Mouse (Mus musculus) hindbrain, embryonic 11.5 days (tissue): ENCODE measurements around the gene Oaf. TPM values are rescaled to one million over a fixed set of nuclear protein-coding genes. Genes with fewer than 3 reads are reported as not detected.
A peak's percentile ranks its signal among the peaks of the same experiment; 100 is the strongest.

ENCODE experiments used
- ATAC-seq: fragments of 200-750 bp; cut with Nextera tagmentation; 2 replicates; pipeline ENCODE4 v1.8.0; 2017; ENCODE audit warnings: mild to moderate bottlenecking, moderate TSS enrichment, moderate library complexity; ENCODE audit not compliant: low FRiP score
- DNase-seq: peaks from one replicate; pipeline ENCODE4 v3.0.0-alpha.2; 2015; ENCODE audit warnings: low spot score
- H3K27ac ChIP-seq: fragments of 300-500 bp; sonication (generic); 2 replicates; pipeline ENCODE4 v1.5.1; 2014; ENCODE audit warnings: mild to moderate bottlenecking, low read depth, low read length
- H3K27me3 ChIP-seq: fragments of 300-500 bp; sonication (generic); 2 replicates; pipeline ENCODE4 v1.6.1; 2014; ENCODE audit warnings: mild to moderate bottlenecking, low read length, moderate library complexity, mixed read lengths; ENCODE audit not compliant: control insufficient read depth, insufficient read depth
- H3K36me3 ChIP-seq: fragments of 300-500 bp; sonication (generic); 2 replicates; pipeline ENCODE4 v1.6.1; 2014; ENCODE audit warnings: mild to moderate bottlenecking, low read length, moderate library complexity, mixed read lengths; ENCODE audit not compliant: control insufficient read depth, insufficient read depth
- H3K4me1 ChIP-seq: fragments of 300-500 bp; sonication (generic); replicated peaks from 2 replicates; pipeline ENCODE4 v1.6.1; 2014; ENCODE audit warnings: low read length, mixed read lengths; ENCODE audit not compliant: control insufficient read depth, insufficient read depth
- H3K4me2 ChIP-seq: fragments of 300-500 bp; sonication (generic); replicated peaks from 2 replicates; pipeline ENCODE4 v1.6.1; 2014; ENCODE audit warnings: mild to moderate bottlenecking, low read depth, low read length
- H3K4me3 ChIP-seq: fragments of 300-500 bp; sonication (generic); 2 replicates; pipeline ENCODE4 v1.5.1; 2014; ENCODE audit warnings: low read depth, low read length
- H3K9ac ChIP-seq: fragments of 300-500 bp; sonication (generic); 2 replicates; pipeline ENCODE4 v1.6.1; 2014; ENCODE audit warnings: low read depth, low read length
- H3K9me3 ChIP-seq: fragments of 300-500 bp; sonication (generic); 2 replicates; pipeline ENCODE4 v1.6.1; 2016; ENCODE audit warnings: low read length; ENCODE audit not compliant: control insufficient read depth
- WGBS: fragments of 180-500 bp; shearing (Covaris S2); extraction: QIAGEN DNeasy Blood & Tissue Kit; methylation state at CpG from one replicate; pipeline ENCODE4 v1.1.7; 2014; 5-methylcytosine and 5-hydroxymethylcytosine counted together
- polyA plus RNA-seq: library from polyadenylated mRNA; unstranded; fragments of >200 nt; fragmentation: Nextera tagmentation; extraction: Ambion mirVana; gene quantifications from 2 replicates; pipeline ENCODE4 v1.2.1, GENCODE M21; 2014

Gene Oaf
- polyA plus RNA-seq, 1 experiment from 2014 or later = 41.4 TPM

DNA sequence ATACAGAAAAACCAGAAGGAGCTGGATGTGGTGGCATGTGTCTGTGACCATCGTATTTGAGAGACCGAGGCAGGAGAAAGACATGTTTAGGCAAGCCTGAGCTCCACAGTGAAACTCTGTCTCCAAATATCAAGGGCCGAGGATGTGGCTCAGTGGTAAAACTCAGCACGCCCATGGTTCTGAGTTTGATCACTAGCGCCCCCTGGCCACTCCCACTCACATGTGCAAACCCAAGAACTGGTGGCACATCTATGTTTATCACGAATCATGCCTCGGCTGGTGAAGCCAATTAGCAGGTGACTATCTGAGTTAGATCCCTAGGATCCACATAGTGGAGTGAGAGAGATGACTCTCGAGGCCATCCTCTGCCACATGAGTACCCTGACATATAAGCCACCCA is 27.6 kb upstream of the Oaf start:
- Histone ChIP-seq H3K9me3 (no peaks in the 10 kb centered on the region), H3K27ac (no peak overlapping the region), H3K4me1 (peaks cover 2% of the 10 kb centered on the region; the same call in 1 of the 2 replicates), H3K27me3 (peaks cover 30% of the 10 kb centered on the region), H3K4me3 (no peak overlapping the region), H3K36me3 (no peaks in the 10 kb centered on the region), H3K9ac (no peak overlapping the region), H3K4me2 (no peak overlapping the region)
- DNase-seq = peak; percentile 23
- no peak for ATAC-seq
- 72% methylated on average over 8 of the region's 8 CpGs for WGBS

DNA sequence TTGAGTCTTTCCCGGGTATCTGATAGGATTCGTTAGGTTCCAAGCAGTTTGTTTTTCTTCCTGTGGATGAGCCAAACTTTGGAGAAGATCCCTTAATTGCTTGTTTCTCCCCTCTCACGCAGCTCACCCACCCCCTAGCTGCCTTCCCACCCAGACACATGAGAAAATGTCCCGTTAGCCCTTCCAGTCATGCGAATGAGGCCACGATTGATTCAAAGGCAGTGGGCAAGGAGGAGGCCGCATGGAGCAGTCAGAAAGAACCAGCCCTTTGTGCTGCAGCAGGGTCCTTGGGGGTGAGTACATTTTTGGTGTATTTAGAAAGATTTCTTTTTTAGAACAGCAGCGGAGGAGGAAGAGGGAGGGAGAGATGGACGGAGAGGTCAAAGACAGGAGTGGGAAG is 25.5 kb upstream of the Oaf start:
- Histone ChIP-seq H3K36me3 (no peaks in the 10 kb centered on the region), H3K4me1 (peaks cover 2% of the 10 kb centered on the region; the same call in 1 of the 2 replicates), H3K9me3 (no peaks in the 10 kb centered on the region), H3K4me3 (no peak overlapping the region), H3K4me2 (no peak overlapping the region), H3K27me3 (peaks cover 12% of the 10 kb centered on the region), H3K27ac (no peak overlapping the region), H3K9ac (no peak overlapping the region)
- no peak for ATAC-seq
- no peak for DNase-seq
- WGBS = 49% methylated on average over 9 of the region's 9 CpGs

DNA sequence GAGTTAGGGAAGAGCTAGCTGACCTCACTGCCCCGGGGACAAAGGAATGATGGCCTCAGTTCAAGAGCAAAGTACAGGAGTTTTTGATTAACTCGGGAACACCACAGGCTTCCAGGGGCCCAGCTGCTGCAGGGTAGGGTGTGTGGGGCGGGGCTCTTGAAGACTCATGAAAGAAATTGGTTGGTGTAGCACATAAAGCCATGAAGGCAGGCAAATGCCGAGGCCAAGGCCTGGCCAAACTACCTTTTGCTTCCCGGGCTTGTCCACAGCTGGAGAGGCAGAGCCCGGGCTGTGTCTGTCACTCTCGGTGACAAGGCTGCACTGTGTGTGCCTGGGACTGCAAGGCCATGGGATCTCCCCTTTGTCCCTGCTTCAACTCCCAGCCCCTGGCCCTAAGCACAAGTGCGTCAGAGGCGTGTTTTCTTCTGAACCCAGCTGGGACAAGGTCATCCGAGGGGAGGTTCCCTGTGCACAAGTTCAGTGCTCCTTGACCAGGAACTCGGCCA is 24.3 kb upstream of the Oaf start:
- H3K4me1 ChIP-seq = no peaks in the 10 kb centered on the region
- no peak overlapping the region for H3K9ac ChIP-seq
- DNase-seq (peak; percentile 45), ATAC-seq (no peak)
- H3K27me3 ChIP-seq = no peaks in the 10 kb centered on the region; the same call in 1 of the 2 replicates
- H3K36me3 ChIP-seq = no peaks in the 10 kb centered on the region
- H3K9me3 ChIP-seq = no peaks in the 10 kb centered on the region
- no peak overlapping the region for H3K4me3 ChIP-seq
- WGBS = 13% methylated on average over 11 of the region's 11 CpGs
- no peak overlapping the region for H3K27ac ChIP-seq
- no peak overlapping the region for H3K4me2 ChIP-seq

DNA sequence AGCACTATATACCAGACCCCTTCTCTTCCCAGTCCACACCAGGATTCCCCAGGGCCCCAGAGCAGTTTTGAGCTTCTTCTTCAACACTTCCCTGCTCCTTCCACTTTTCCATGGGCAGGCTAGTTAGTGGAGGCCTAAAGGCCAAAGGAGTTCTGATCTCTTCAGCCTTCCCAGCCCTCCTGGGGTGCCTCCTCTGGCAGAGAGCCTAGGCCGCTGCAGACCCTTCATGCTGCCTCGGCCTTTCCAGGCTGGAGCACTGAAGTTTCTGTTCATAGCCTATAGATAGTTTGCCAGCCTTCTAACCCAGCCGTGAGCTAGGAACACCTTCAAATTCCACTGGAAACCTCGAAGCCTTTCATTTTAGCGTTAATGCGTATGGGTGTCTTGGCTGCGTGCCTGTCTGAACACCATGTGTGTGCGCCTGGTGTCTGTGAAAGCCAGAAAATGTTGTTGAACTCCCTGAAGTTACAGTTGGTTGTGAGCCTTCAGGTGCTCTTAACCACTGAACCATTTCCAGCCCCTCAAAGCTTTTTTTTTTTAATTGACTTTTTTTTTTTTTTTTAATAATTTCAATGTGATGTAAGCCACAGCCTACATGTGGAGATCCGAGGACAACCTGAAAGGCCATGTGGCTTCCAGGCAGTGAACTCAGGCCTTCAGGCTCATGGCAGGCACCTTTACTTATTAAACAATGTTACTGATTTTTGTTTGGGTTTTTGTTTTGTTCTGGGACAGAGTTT is 23.3 kb upstream of the Oaf start:
- 78% methylated on average over 9 of the region's 9 CpGs for WGBS
- H3K36me3 ChIP-seq = no peaks in the 10 kb centered on the region
- DNase-seq = no peak
- H3K4me2 ChIP-seq = no peak overlapping the region
- ATAC-seq = no peak
- no peaks in the 10 kb centered on the region for H3K27me3 ChIP-seq
- H3K4me1 ChIP-seq = no peaks in the 10 kb centered on the region
- no peak overlapping the region for H3K9ac ChIP-seq
- H3K9me3 ChIP-seq = no peaks in the 10 kb centered on the region
- H3K27ac ChIP-seq = no peak overlapping the region
- H3K4me3 ChIP-seq = no peak overlapping the region

DNA sequence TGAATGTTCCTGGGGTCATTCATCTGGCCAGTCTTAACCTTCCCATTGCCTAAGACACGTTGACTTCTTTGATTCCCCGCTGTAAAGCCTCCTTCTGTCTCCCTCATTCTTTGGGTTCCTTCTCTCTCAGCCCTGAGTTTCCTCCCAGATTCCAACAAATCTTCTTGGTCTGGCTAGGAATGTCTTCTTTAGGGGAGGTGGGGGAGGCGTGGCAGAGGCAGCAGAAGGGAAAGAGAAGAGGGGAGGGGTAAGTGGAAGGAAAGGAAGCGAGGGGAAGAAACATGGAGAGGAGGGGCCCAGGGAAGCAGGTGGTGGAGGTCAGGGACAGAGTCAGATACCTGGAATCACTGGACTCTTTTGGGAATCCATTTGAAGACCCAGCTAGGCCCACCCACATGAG is 22.7 kb upstream of the Oaf start:
- Histone ChIP-seq H3K27me3 (no peaks in the 10 kb centered on the region), H3K36me3 (no peaks in the 10 kb centered on the region), H3K9me3 (no peaks in the 10 kb centered on the region), H3K9ac (no peak overlapping the region), H3K27ac (peak overlapping the region; percentile 33; the same call in 1 of the 2 replicates), H3K4me1 (no peaks in the 10 kb centered on the region), H3K4me2 (no peak overlapping the region), H3K4me3 (no peak overlapping the region)
- ATAC-seq (no peak), DNase-seq (no peak)
- WGBS = 65% methylated on average over 4 of the region's 4 CpGs

DNA sequence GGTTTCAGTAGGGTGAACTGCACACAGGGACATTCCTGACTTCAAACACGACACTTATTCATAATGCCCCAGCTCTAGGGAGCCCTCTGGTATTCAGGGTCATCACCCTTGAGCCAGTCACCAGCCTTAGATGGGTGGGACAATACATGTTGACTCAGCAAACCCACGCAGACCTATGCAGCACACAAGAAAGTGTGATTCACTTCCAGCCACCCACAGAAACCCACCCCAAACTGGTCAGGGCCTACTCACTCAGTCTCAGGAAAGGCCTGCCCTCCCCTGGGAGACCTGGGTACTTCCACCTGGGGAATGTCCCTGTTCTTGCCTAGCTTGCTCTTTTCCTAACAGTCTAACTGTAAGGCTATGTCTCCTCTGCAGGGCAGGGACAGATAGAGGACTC is 22.2 kb upstream of the Oaf start:
- H3K36me3 ChIP-seq = no peaks in the 10 kb centered on the region
- no peak overlapping the region for H3K4me2 ChIP-seq
- 25% methylated on average over 2 of the region's 2 CpGs for WGBS
- no peaks in the 10 kb centered on the region for H3K9me3 ChIP-seq
- no peak overlapping the region for H3K4me3 ChIP-seq
- H3K27me3 ChIP-seq = no peaks in the 10 kb centered on the region
- peak overlapping the region; percentile 33; the same call in 1 of the 2 replicates for H3K27ac ChIP-seq
- H3K9ac ChIP-seq = no peak overlapping the region
- ATAC-seq (no peak), DNase-seq (no peak)
- H3K4me1 ChIP-seq = no peaks in the 10 kb centered on the region

DNA sequence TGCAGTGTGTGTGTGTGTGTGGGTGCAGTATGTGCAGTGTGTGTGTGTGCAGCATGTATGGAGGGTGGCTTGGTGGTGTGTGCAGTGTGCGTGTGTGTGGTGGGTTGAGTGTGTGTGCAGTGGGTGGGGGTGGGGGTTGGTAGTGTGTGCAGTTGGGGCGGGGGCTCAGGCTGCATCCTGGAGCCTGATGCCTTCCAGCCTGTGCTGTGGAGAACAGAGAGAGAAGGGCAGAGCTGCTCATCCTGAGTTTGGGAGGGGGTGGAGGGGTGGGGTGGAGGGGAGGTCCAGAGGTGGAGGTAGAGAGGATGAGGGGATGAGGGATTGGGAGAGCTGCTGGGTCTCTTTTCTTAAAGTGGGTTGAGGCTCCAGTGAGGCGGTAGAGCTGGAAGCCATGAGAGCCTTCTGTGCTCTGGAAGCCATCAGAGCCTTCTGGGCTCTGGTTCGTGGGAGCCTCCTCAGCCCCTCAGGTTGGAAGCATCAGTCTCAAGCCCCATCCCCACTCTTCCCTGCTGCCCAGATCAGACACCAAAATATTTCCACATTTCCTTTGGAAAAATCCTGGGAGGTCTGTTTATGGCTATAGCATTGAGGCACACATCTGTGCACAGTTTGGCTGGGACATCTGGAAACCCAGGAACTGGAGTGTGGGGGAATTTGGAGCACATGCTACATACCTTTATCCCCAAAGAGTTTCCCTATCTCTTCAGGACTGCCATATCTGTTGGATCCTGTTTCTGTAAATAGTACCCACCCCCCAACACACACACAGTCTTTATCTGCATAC is 21.6 kb upstream of the Oaf start:
- Histone ChIP-seq H3K9ac (no peak overlapping the region), H3K4me3 (no peak overlapping the region), H3K27ac (no peak overlapping the region), H3K4me2 (no peak overlapping the region), H3K36me3 (no peaks in the 10 kb centered on the region), H3K9me3 (no peaks in the 10 kb centered on the region), H3K4me1 (no peaks in the 10 kb centered on the region), H3K27me3 (no peaks in the 10 kb centered on the region)
- DNase-seq = no peak
- 59% methylated on average over 4 of the region's 4 CpGs for WGBS
- no peak for ATAC-seq

DNA sequence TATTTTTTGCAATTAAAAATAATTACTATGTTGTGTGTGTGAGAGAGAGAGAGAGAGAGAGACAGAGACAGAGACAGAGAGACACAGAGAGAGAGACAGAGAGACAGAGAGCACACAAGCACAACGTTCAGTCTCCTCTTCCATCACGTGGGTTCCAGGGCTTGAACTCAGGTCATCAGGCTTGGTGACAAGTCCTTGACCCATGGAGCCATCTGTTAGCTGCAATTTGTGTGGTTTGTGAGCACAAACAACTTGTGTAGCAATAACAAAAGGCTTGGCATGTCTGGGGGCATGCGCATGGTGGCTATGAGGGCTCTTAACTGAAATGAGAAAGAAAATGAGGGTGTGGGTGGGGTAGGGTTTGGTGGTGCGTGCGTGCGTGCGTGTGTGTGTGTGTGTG is 20.9 kb upstream of the Oaf start:
- Histone ChIP-seq H3K4me1 (no peaks in the 10 kb centered on the region), H3K4me2 (no peak overlapping the region), H3K9me3 (no peaks in the 10 kb centered on the region), H3K27me3 (no peaks in the 10 kb centered on the region), H3K4me3 (no peak overlapping the region), H3K9ac (no peak overlapping the region), H3K36me3 (no peaks in the 10 kb centered on the region), H3K27ac (no peak overlapping the region)
- ATAC-seq (no peak), DNase-seq (no peak)
- WGBS = 88% methylated on average over 7 of the region's 7 CpGs
